Mouse (Mus musculus) heart, adult 2 months (tissue): ENCODE data around the gene Pycr1.

Source experiments
- CTCF ChIP-seq: fragments of 200-600 bp; IDR thresholded peaks from 2 replicates; pipeline ENCODE4 v1.8.1; 2022; ENCODE audit warnings: antibody characterized with exemption, mild to moderate bottlenecking, moderate library complexity
- EP300 ChIP-seq: fragments of 200-500 bp; IDR thresholded peaks from 2 replicates; pipeline ENCODE4 v1.6.1; 2011; ENCODE audit warnings: low read depth, low read length, control low read depth; ENCODE audit not compliant: insufficient read depth
- POLR2A ChIP-seq: fragments of 200-500 bp; IDR thresholded peaks from 2 replicates; pipeline ENCODE4 v1.6.1; 2011; ENCODE audit warnings: mild to moderate bottlenecking, low read depth, low read length, control low read depth; ENCODE audit not compliant: insufficient read depth

DNA sequence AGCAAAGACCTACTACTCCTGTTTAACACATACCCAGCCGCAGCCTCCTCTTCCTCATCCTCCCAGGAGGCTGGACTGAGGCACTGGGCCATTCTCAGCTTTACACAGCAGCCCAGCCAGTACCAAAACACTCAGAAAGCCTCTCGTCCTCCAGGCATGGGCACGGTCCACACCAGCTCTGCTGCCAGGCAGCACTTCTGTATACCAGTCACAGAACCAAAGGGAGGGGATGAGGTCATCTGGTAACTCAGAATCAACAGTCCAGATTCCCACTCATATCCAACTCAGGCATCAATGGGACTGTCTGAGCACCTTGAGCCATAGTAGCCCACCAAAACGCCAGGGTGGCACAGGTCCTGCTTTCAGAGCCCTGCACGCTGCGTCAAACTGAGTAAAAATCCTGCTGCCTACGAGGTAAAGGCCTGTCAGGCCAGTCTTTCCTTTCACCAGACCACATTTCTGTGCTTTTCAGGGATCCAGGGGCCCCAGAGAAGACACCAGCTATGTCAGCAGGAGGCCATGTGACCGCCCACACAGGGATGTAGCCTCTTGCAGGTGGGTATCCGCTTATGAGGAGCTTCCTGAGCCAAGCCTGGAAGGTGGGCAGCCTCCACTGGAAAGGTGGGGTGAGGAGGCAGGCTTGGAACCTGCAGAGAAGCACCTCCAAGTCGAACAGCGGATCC, 16.6 kb downstream of the Pycr1 start:
- TF ChIP-seq CTCF (no peak), EP300 (no peak), POLR2A (no peak)
